Mouse (Mus musculus) CH12.LX (cell line): ENCODE data around the gene Elovl6. TPM values are rescaled to one million over a fixed set of nuclear protein-coding genes. Genes with fewer than 3 reads are reported as not detected.

Source experiments
- DNase-seq: peaks from one replicate; pipeline ENCODE4 v3.0.0-alpha.2; 2013; ENCODE audit errors: extremely low read depth
- H3K27ac ChIP-seq: 2 replicates; pipeline ENCODE4 v1.5.1; 2012; ENCODE audit warnings: low read depth, mild to moderate bottlenecking, control low read depth, moderate library complexity; ENCODE audit not compliant: insufficient read depth
- H3K27me3 ChIP-seq: replicated peaks from 2 replicates; pipeline ENCODE3; 2012; ENCODE audit warnings: inconsistent platforms
- H3K36me3 ChIP-seq, 2 experiments: replicated peaks in 1 of 2; 2 replicates each; pipeline versions ENCODE3 to v1.6.1; 2012; ENCODE audit warnings: inconsistent platforms in 1 of 2, low read length in 1 of 2, mild to moderate bottlenecking in 1 of 2, mixed read lengths in 1 of 2, moderate library complexity in 1 of 2; ENCODE audit not compliant: control insufficient read depth in 1 of 2, insufficient read depth in 1 of 2
- H3K4me1 ChIP-seq, 2 experiments: 2 replicates each; pipeline ENCODE4 v1.6.1; 2012; ENCODE audit warnings: inconsistent platforms in 1 of 2, moderate library complexity in 1 of 2; ENCODE audit not compliant: insufficient read depth in 2 of 2, control insufficient read depth in 1 of 2
- H3K4me2 ChIP-seq: 2 replicates; pipeline ENCODE4 v1.6.1; 2012; ENCODE audit warnings: low read depth, mild to moderate bottlenecking, control low read depth; ENCODE audit not compliant: poor library complexity, insufficient read depth, severe bottlenecking
- H3K4me3 ChIP-seq, 3 experiments: fragments of 150-350 bp in 1 of 3; sonication (generic) in 1 of 3; replicated peaks in 1 of 3; 2 replicates each; pipeline versions ENCODE3 to v1.5.1; 2011 to 2012; ENCODE audit warnings: low read depth in 2 of 3, low read length in 2 of 3, mild to moderate bottlenecking in 2 of 3, moderate library complexity in 2 of 3, control low read depth in 1 of 3, improper control_type of control experiment in 1 of 3, inconsistent platforms in 1 of 3, mixed read lengths in 1 of 3; ENCODE audit not compliant: poor library complexity in 1 of 3
- H3K79me2 ChIP-seq: replicated peaks from 2 replicates; pipeline ENCODE4 v1.6.1; 2012; ENCODE audit warnings: mild to moderate bottlenecking, moderate library complexity; ENCODE audit not compliant: control insufficient read depth, poor library complexity, insufficient read depth, severe bottlenecking; ENCODE audit errors: extremely low read depth
- H3K9ac ChIP-seq: 2 replicates; pipeline ENCODE4 v1.6.1; 2012; ENCODE audit warnings: low read depth, mild to moderate bottlenecking, control low read depth, moderate library complexity; ENCODE audit not compliant: insufficient read depth
- H3K9me3 ChIP-seq: replicated peaks from 2 replicates; pipeline ENCODE3; 2012; ENCODE audit warnings: low read length, inconsistent platforms, mixed read lengths
- BHLHE40 ChIP-seq: IDR thresholded peaks from 2 replicates; pipeline ENCODE4 v1.6.1; 2011; ENCODE audit warnings: mild to moderate bottlenecking, low read depth, low read length, improper control_type of control experiment
- CHD1 ChIP-seq: IDR thresholded peaks from 2 replicates; pipeline ENCODE4 v1.6.1; 2012; ENCODE audit warnings: low read depth, low read length, improper control_type of control experiment, inconsistent platforms
- CHD2 ChIP-seq: IDR thresholded peaks from 2 replicates; pipeline ENCODE4 v1.6.1; 2011; ENCODE audit warnings: low read length, improper control_type of control experiment
- CTCF ChIP-seq, 2 experiments: IDR thresholded peaks in 1 of 2; conservative IDR thresholded peaks in 1 of 2; 2 replicates each; pipeline ENCODE4 v1.5.1; 2011 to 2012; ENCODE audit warnings: low read depth in 2 of 2, low read length in 2 of 2, improper control_type of control experiment in 1 of 2, inconsistent platforms in 1 of 2, mild to moderate bottlenecking in 1 of 2, moderate library complexity in 1 of 2
- E2F4 ChIP-seq: IDR thresholded peaks from 2 replicates; pipeline ENCODE4 v1.6.1; 2011; ENCODE audit warnings: low read depth, low read length, improper control_type of control experiment; ENCODE audit not compliant: insufficient replicate concordance
- ELF1 ChIP-seq: IDR thresholded peaks from 2 replicates; pipeline ENCODE4 v1.6.1; 2014; ENCODE audit warnings: low read depth, mild to moderate bottlenecking, inconsistent platforms, low read length, improper control_type of control experiment
- EP300 ChIP-seq: IDR thresholded peaks from 2 replicates; pipeline ENCODE4 v1.6.1; 2011; ENCODE audit warnings: low read length, improper control_type of control experiment
- ETS1 ChIP-seq: conservative IDR thresholded peaks from 2 replicates; pipeline ENCODE4 v1.6.1; 2012; ENCODE audit warnings: low read depth, mild to moderate bottlenecking, inconsistent platforms, low read length, improper control_type of control experiment, moderate library complexity
- GABPA ChIP-seq: IDR thresholded peaks from 2 replicates; pipeline ENCODE4 v1.6.1; 2012; ENCODE audit warnings: low read depth, low read length, improper control_type of control experiment, inconsistent platforms; ENCODE audit not compliant: insufficient replicate concordance
- HCFC1 ChIP-seq: IDR thresholded peaks from 2 replicates; pipeline ENCODE4 v1.6.1; 2012; ENCODE audit warnings: low read depth, mild to moderate bottlenecking, inconsistent platforms, low read length, improper control_type of control experiment
- IRF4 ChIP-seq: IDR thresholded peaks from 2 replicates; pipeline ENCODE4 v1.6.1; 2014; ENCODE audit warnings: low read depth, mild to moderate bottlenecking, inconsistent platforms, low read length, improper control_type of control experiment
- JUN ChIP-seq: IDR thresholded peaks from 2 replicates; pipeline ENCODE4 v1.6.1; 2011; ENCODE audit warnings: low read depth, mild to moderate bottlenecking, low read length, improper control_type of control experiment, moderate library complexity; ENCODE audit not compliant: insufficient read depth
- JUND ChIP-seq: conservative IDR thresholded peaks from 2 replicates; pipeline ENCODE4 v1.6.1; 2011; ENCODE audit warnings: low read depth, low read length, improper control_type of control experiment
- KAT2A ChIP-seq: IDR thresholded peaks from 2 replicates; pipeline ENCODE4 v1.6.1; 2012; ENCODE audit warnings: low read length, improper control_type of control experiment, inconsistent platforms; ENCODE audit not compliant: insufficient replicate concordance
- MAFK ChIP-seq: IDR thresholded peaks from 2 replicates; pipeline ENCODE4 v1.6.1; 2011; ENCODE audit warnings: low read length, improper control_type of control experiment; ENCODE audit not compliant: insufficient replicate concordance
- MAX ChIP-seq: IDR thresholded peaks from 2 replicates; pipeline ENCODE4 v1.6.1; 2011; ENCODE audit warnings: low read length, improper control_type of control experiment
- MAZ ChIP-seq: IDR thresholded peaks from 2 replicates; pipeline ENCODE4 v1.6.1; 2012; ENCODE audit warnings: low read depth, mild to moderate bottlenecking, inconsistent platforms, low read length, improper control_type of control experiment, moderate library complexity
- MEF2A ChIP-seq: IDR thresholded peaks from 2 replicates; pipeline ENCODE4 v1.6.1; 2014; ENCODE audit warnings: low read depth, mild to moderate bottlenecking, inconsistent platforms, low read length, improper control_type of control experiment, borderline replicate concordance
- MYC ChIP-seq: IDR thresholded peaks from 2 replicates; pipeline ENCODE4 v1.6.1; 2011; ENCODE audit warnings: low read depth, mild to moderate bottlenecking, improper control_type of control experiment, low read length
- NRF1 ChIP-seq: IDR thresholded peaks from 2 replicates; pipeline ENCODE4 v1.6.1; 2014; ENCODE audit warnings: low read depth, mild to moderate bottlenecking, inconsistent platforms, low read length, improper control_type of control experiment, moderate library complexity
- PAX5 ChIP-seq: IDR thresholded peaks from 2 replicates; pipeline ENCODE4 v1.6.1; 2012; ENCODE audit warnings: low read length, inconsistent platforms, mixed read lengths
- POLR2A ChIP-seq: IDR thresholded peaks from 2 replicates; pipeline ENCODE4 v1.6.1; 2011; ENCODE audit warnings: low read depth, mild to moderate bottlenecking, improper control_type of control experiment, low read length
- POLR2AphosphoS2 ChIP-seq: IDR thresholded peaks from 2 replicates; pipeline ENCODE4 v1.6.1; 2011; ENCODE audit warnings: low read depth, low read length, improper control_type of control experiment
- RAD21 ChIP-seq: IDR thresholded peaks from 2 replicates; pipeline ENCODE4 v1.6.1; 2011; ENCODE audit warnings: low read depth, mild to moderate bottlenecking, low read length, improper control_type of control experiment, moderate library complexity
- RCOR1 ChIP-seq: conservative IDR thresholded peaks from 2 replicates; pipeline ENCODE4 v1.6.1; 2012; ENCODE audit warnings: low read depth, mild to moderate bottlenecking, inconsistent platforms, low read length, improper control_type of control experiment
- SIN3A ChIP-seq: IDR thresholded peaks from 2 replicates; pipeline ENCODE4 v1.6.1; 2012; ENCODE audit warnings: low read length, improper control_type of control experiment, inconsistent platforms
- SMC3 ChIP-seq: IDR thresholded peaks from 2 replicates; pipeline ENCODE4 v1.6.1; 2011; ENCODE audit warnings: low read depth, low read length, improper control_type of control experiment
- TBP ChIP-seq: conservative IDR thresholded peaks from 2 replicates; pipeline ENCODE4 v1.6.1; 2011; ENCODE audit warnings: low read depth, low read length, improper control_type of control experiment
- TCF12 ChIP-seq: IDR thresholded peaks from 2 replicates; pipeline ENCODE4 v1.6.1; 2014; ENCODE audit warnings: low read depth, mild to moderate bottlenecking, inconsistent platforms, low read length, improper control_type of control experiment
- USF1 ChIP-seq: IDR thresholded peaks from 2 replicates; pipeline ENCODE4 v1.6.1; 2014; ENCODE audit warnings: low read depth, mild to moderate bottlenecking, inconsistent platforms, low read length, improper control_type of control experiment
- USF2 ChIP-seq: conservative IDR thresholded peaks from 2 replicates; pipeline ENCODE4 v1.6.1; 2011; ENCODE audit warnings: low read depth, low read length, improper control_type of control experiment
- ZC3H11A ChIP-seq: IDR thresholded peaks from 2 replicates; pipeline ENCODE4 v1.6.1; 2012; ENCODE audit warnings: low read depth, mild to moderate bottlenecking, inconsistent platforms, low read length, improper control_type of control experiment
- ZKSCAN1 ChIP-seq: IDR thresholded peaks from 2 replicates; pipeline ENCODE4 v1.6.1; 2012; ENCODE audit warnings: low read depth, inconsistent platforms, low read length, improper control_type of control experiment, borderline replicate concordance
- ZMIZ1 ChIP-seq: IDR thresholded peaks from 2 replicates; pipeline ENCODE4 v1.6.1; 2012; ENCODE audit warnings: low read depth, mild to moderate bottlenecking, inconsistent platforms, low read length, improper control_type of control experiment
- ZNF384 ChIP-seq: IDR thresholded peaks from 2 replicates; pipeline ENCODE4 v1.6.1; 2012; ENCODE audit warnings: low read depth, low read length, improper control_type of control experiment, inconsistent platforms
- dilution Hi-C: fragments of 300-500 bp; cut with MboI; formaldehyde crosslinking; loops from 2 replicates; pipeline ENCODE4 v1.14.3; 2020; ENCODE audit warnings: low sequenced_read_pairs; ENCODE audit not compliant: extremely low pct_unique_long_range_greater_than_20kb, extremely low pct_ligation_motif_present
- in situ Hi-C: fragments of 300-500 bp; cut with MboI; formaldehyde crosslinking; loops from 3 replicates; pipeline ENCODE4 v1.14.3; 2019; ENCODE audit warnings: low sequenced_read_pairs, low pct_ligation_motif_present, low pct_unique_long_range_greater_than_20kb, mixed read lengths
- polyA plus RNA-seq: library from polyadenylated mRNA; unstranded; fragments of >175 nt; gene quantifications from 2 replicates; pipeline ENCODE4 v1.2.1, GENCODE M21; 2012; ENCODE audit warnings: low read depth; ENCODE audit not compliant: insufficient read length
- total RNA-seq, 2 experiments: library from RNA; depleted of rRNA; stranded (reverse); fragments of 300-350 nt in 1 of 2; fragments of >200 nt in 1 of 2; gene quantifications; 2 replicates each; pipeline ENCODE4 v1.2.3; 2012 to 2014

Elovl6 gene
- total and polyA plus RNA-seq, 3 experiments: 1.7 to 6.8 (median 6.0) TPM

GRCm38 (mm10) chr3:129566013-129566412, 33.9 kb downstream of the Elovl6 start:
- TF ChIP-seq POLR2AphosphoS2 (no peak), TBP (no peak), KAT2A (no peak), EP300 (peak; percentile 80), ZC3H11A (no peak), JUN (no peak), CTCF (conservative IDR thresholded peaks at IDR 0.05 in 1 of 2, IDR thresholded peaks at IDR 0.05 in 1 of 2; ENCODE audit: low read depth in 2 of 2, low read length in 2 of 2) (no peak), MAZ (peak; percentile 97), ZNF384 (no peak), USF2 (no peak), JUND (0 out of 2 replicates have a peak, but pooled peaks have one; percentile 26), MAFK (no peak), USF1 (no peak), PAX5 (no peak), TCF12 (no peak), MAX (no peak), ZKSCAN1 (no peak), POLR2A (no peak), GABPA (no peak), ETS1 (no peak), NRF1 (no peak), MEF2A (no peak; the same call in 1 of the 2 replicates), CHD2 (peak; percentile 20; the same call in 1 of the 2 replicates), E2F4 (no peak), IRF4 (peak; percentile 88), RCOR1 (no peak), SMC3 (no peak), HCFC1 (no peak), MYC (no peak), ZMIZ1 (no peak), CHD1 (no peak), SIN3A (no peak), RAD21 (no peak), BHLHE40 (0 out of 2 replicates have a peak, but pooled peaks have one; percentile 26), ELF1 (0 out of 2 replicates have a peak, but pooled peaks have one; percentile 22)
- in situ Hi-C loops: no loop called here
- dilution Hi-C loops: no loop called here
- peak overlapping the region; percentile 41; the same call in 1 of the 2 replicates for H3K4me2 ChIP-seq
- peaks cover 0 to 4% of the 10 kb centered on the region in 2 experiments for H3K36me3 ChIP-seq
- H3K4me3 ChIP-seq: no peak overlapping the region
- DNase-seq: peak; percentile 37
- H3K4me1 ChIP-seq: peaks cover 6 to 19% of the 10 kb centered on the region in 2 experiments; a peak in 3 of 4 replicates
- H3K79me2 ChIP-seq: no peaks in the 10 kb centered on the region
- H3K9ac ChIP-seq: peak overlapping the region; percentile 10; the same call in 1 of the 2 replicates
- H3K27ac ChIP-seq: peak overlapping the region; percentile 61
- H3K9me3 ChIP-seq: no peaks in the 10 kb centered on the region
- no peaks in the 10 kb centered on the region for H3K27me3 ChIP-seq
